Mouse (Mus musculus): ENCODE data around the gene Ccdc154. TPM values are rescaled to one million over a fixed set of nuclear protein-coding genes. Genes with fewer than 3 reads are reported as not detected.

Ccdc154 gene
- polyA plus RNA-seq, 1 experiment from 2014 or later: 0.19 TPM

DNA sequence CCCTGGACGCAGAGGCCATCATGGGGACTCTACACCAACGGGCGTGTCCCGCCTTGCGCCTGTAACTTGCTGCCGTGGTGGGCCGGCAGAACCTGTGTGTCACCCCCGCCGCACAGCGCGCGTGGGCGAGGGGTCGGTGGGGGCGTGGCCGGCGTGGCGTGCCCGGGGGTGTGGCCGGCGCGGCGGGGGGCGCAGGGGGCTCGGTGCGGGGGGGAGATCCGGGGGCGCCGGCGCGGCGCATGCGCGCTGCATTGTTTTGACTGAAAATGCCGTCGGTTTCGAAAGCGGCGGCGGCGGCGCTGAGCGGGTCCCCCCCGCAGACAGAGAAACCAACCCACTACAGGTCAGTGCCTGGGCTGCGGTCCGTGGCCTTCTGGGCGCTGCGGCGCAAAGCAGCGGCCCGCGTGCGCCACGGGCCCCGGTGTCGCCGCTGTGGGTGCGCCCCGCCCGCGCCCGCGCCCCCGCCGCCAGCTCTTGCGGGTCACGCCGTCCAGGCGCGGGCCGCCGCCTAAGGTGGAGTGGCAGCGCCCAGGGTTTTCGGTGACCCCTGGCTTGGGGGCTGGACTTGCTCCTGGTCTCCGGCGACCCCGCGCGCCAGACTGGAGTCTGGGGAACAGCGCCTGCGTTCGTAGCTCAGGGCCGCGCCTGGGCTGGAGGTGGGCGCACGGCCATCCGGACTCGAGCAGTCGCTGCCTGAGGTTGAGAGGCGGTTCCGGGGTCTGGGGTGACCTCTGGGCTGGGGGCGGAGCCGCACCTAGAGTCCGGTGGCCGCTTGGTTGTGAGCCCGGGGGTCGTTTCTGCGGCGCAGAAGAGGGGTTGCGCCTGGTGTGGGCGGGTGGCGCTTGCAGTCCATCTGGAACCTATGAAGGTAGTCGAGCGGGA is 26.1 kb downstream of the Ccdc154 start, which contains the start of gene Unkl:
Gene Unkl (plus strand): TSS at position 248 of the 882 bp plus-strand sequence.
- under 1% methylated on average over 103 of the region's 104 CpGs for WGBS
- ATAC-seq: peak; percentile 52
- Histone ChIP-seq H3K9ac (peak within 1 kb of the TSS; percentile 88), H3K9me3 (no peaks in the 10 kb centered on the region), H3K36me3 (0 out of 2 replicates have a peak, but pooled peaks cover 2% of the 10 kb centered on the region), H3K27ac (peak within 1 kb of the TSS; percentile 79), H3K4me1 (replicated peaks) (peaks cover 15% of the 10 kb centered on the region), H3K27me3 (replicated peaks) (no peaks in the 10 kb centered on the region), H3K4me2 (replicated peaks) (peak within 1 kb of the TSS; percentile 84), H3K4me3 (replicated peaks) (peak within 1 kb of the TSS; percentile 83)

DNA sequence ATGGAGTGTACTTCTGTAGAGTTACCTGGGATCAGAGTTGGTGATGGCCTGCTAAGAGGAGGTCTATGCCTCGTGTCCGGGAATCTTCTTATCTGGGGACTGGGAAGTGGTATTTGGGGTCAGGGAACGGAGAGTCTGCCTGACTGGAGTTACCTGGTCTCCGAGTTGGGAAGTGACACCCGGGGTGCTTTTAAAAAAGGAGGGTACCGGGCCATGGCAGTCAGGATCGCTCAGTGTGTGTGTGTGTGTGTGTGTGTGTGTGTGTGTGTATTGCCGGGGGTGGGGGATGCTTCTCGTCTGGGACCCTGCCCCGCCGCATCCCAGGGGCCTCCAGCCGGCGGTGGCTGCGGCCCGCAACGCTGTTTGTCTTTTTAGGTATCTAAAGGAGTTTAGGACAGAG is 26.8 kb downstream of the Ccdc154 start:
- no peak for ATAC-seq
- Histone ChIP-seq H3K9me3 (no peaks in the 10 kb centered on the region), H3K36me3 (0 out of 2 replicates have a peak, but pooled peaks cover 2% of the 10 kb centered on the region), H3K4me2 (replicated peaks) (peak overlapping the region; percentile 84), H3K4me3 (replicated peaks) (peak overlapping the region; percentile 83), H3K4me1 (replicated peaks) (peaks cover 14% of the 10 kb centered on the region), H3K9ac (peak overlapping the region; percentile 88), H3K27me3 (replicated peaks) (no peaks in the 10 kb centered on the region), H3K27ac (no peak overlapping the region)
- WGBS: under 1% methylated on average over 16 of the region's 16 CpGs

DNA sequence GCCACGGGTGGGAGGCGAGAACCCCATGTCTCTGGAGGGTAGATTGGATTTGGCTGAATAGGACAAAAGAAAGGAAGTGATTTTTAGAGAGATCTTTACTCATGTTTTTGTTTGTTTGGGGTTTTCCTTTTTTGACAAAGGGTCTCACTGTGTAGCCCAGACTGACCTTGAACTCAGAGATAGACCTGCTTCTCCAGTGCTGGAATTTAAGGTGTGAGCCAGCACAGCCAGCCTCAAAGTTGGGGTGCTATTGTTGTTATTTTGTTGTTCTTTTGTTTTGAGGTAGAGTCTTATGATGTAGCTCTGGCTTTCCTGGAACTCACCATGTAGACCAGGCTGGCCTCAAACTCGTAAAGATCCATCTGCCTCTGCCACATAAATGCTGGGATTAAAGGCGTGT is 40.1 kb downstream of the Ccdc154 start:
- no peak overlapping the region for H3K9ac ChIP-seq
- no peaks in the 10 kb centered on the region for H3K27me3 ChIP-seq (replicated peaks)
- WGBS: 90% methylated on average over 4 of the region's 4 CpGs
- no peak overlapping the region for H3K4me2 ChIP-seq (replicated peaks)
- no peak overlapping the region for H3K27ac ChIP-seq
- no peaks in the 10 kb centered on the region for H3K9me3 ChIP-seq
- peaks cover 26% of the 10 kb centered on the region for H3K36me3 ChIP-seq
- no peak for ATAC-seq
- no peaks in the 10 kb centered on the region for H3K4me1 ChIP-seq (replicated peaks)
- no peak overlapping the region for H3K4me3 ChIP-seq (replicated peaks)

DNA sequence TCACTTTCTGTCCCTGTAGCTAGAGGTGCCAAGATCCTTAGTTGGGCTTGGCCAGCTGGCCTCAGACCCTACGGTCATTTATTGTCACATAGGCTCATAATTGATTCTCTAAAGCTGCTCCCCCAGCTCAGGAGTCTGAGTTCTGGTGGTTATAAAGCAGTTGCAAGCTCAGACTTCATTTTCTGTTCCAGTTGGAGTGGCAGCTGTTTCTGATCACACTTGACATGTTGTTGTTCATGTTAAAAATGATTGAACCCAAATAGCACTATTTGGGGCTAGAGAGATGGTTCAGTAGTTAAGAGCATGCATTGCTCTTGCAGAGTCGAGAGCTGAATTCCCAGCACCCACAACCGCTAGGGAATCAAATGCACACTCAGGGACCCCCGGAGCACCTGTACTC is 47.7 kb downstream of the Ccdc154 start:
- Histone ChIP-seq H3K36me3 (peaks cover 30% of the 10 kb centered on the region), H3K4me2 (replicated peaks) (no peak overlapping the region)
- ATAC-seq: no peak

GRCm38 (mm10) chr17:25210680-25211466 is 48.6 kb downstream of the Ccdc154 start:
- H3K4me3 ChIP-seq (replicated peaks): no peak overlapping the region
- H3K27ac ChIP-seq: no peak overlapping the region
- H3K27me3 ChIP-seq (replicated peaks): no peaks in the 10 kb centered on the region
- no peaks in the 10 kb centered on the region for H3K9me3 ChIP-seq
- H3K36me3 ChIP-seq: peaks cover 26% of the 10 kb centered on the region
- no peak for ATAC-seq
- H3K4me1 ChIP-seq (replicated peaks): no peaks in the 10 kb centered on the region
- WGBS: 82% methylated on average over 15 of the region's 15 CpGs
- H3K4me2 ChIP-seq (replicated peaks): no peak overlapping the region
- H3K9ac ChIP-seq: no peak overlapping the region

More for the DNA sequence above, 47.7 kb downstream of the Ccdc154 start:
- H3K4me1 ChIP-seq (replicated peaks): no peaks in the 10 kb centered on the region
- H3K9me3 ChIP-seq: no peaks in the 10 kb centered on the region
- no peaks in the 10 kb centered on the region for H3K27me3 ChIP-seq (replicated peaks)
- H3K4me3 ChIP-seq (replicated peaks): no peak overlapping the region
- no peak overlapping the region for H3K27ac ChIP-seq
- no peak overlapping the region for H3K9ac ChIP-seq
- WGBS: 84% methylated on average over 4 of the region's 4 CpGs

GRCm38 (mm10) chr17:25211705-25212104 is 49.4 kb downstream of the Ccdc154 start:
- no peak for ATAC-seq
- Histone ChIP-seq H3K27me3 (replicated peaks) (no peaks in the 10 kb centered on the region), H3K36me3 (peaks cover 23% of the 10 kb centered on the region), H3K9me3 (no peaks in the 10 kb centered on the region), H3K4me1 (replicated peaks) (no peaks in the 10 kb centered on the region), H3K4me3 (replicated peaks) (no peak overlapping the region), H3K4me2 (replicated peaks) (no peak overlapping the region), H3K27ac (no peak overlapping the region), H3K9ac (no peak overlapping the region)
- WGBS: 85% methylated on average over 4 of the region's 4 CpGs

- Histone ChIP-seq H3K9me3 (no peaks in the 10 kb centered on the region), H3K4me2 (replicated peaks) (no peak overlapping the region), H3K4me3 (replicated peaks) (no peak overlapping the region), H3K27me3 (replicated peaks) (no peaks in the 10 kb centered on the region), H3K27ac (no peak overlapping the region), H3K9ac (no peak overlapping the region), H3K36me3 (peaks cover 9% of the 10 kb centered on the region), H3K4me1 (replicated peaks) (no peaks in the 10 kb centered on the region)
- no peak for ATAC-seq
- WGBS: 79% methylated on average over 3 of the region's 3 CpGs
Measured at GRCm38 (mm10) chr17:25215431-25215830, 53.2 kb downstream of the Ccdc154 start.

- Histone ChIP-seq H3K36me3 (peaks cover 6% of the 10 kb centered on the region; the same call in 1 of the 2 replicates), H3K9ac (no peak overlapping the region), H3K4me2 (replicated peaks) (no peak overlapping the region), H3K4me3 (replicated peaks) (no peak overlapping the region), H3K27me3 (replicated peaks) (no peaks in the 10 kb centered on the region), H3K27ac (no peak overlapping the region), H3K4me1 (replicated peaks) (peaks cover 6% of the 10 kb centered on the region), H3K9me3 (no peaks in the 10 kb centered on the region)
- ATAC-seq: no peak
- WGBS: 91% methylated on average over 9 of the region's 9 CpGs
Measured at GRCm38 (mm10) chr17:25218967-25219366, 56.7 kb downstream of the Ccdc154 start.

DNA sequence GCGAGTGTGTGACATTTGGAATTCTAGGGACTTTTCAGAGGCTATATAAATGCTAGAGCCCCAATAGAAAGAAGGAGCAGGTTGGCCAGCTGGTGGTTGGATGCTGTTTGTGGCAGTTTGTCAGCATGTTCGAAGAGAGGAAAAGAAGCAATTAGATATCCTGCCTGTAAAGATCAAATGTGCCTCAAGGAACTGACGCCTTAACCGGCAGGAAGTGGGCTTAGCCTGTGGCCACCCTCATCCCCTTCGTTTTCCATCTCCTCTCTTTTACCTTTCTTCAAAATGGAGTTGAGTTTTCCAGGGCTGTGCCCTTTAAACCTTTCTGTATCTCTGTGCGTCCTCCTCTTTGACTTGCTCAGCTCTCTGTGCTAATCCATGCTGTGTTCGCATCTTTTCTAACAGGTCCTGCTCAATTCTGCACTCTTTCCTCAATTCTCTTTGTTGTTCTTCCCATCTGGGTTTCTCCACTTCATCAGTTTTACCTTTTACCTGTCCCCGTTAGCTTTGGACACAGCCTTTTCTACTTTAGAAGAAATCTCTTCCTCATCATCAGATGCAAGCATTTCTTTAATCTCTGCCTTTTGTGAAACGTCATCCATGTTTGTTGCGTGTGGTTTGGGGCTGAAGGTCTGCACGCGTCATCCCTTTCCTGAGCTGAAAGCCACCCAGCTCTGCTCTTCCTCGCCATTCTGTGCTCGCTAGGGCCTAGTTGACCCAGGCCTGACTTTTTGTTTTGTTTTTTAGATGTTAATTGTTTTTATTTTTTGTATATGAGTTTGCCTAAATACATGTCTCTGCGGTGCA is 57.4 kb downstream of the Ccdc154 start:
- Histone ChIP-seq H3K27me3 (replicated peaks) (no peaks in the 10 kb centered on the region), H3K9ac (no peak overlapping the region), H3K27ac (no peak overlapping the region), H3K4me1 (replicated peaks) (peaks cover 6% of the 10 kb centered on the region), H3K4me3 (replicated peaks) (no peak overlapping the region), H3K36me3 (0 out of 2 replicates have a peak, but pooled peaks cover 6% of the 10 kb centered on the region), H3K4me2 (replicated peaks) (no peak overlapping the region), H3K9me3 (no peaks in the 10 kb centered on the region)
- ATAC-seq: no peak
- 91% methylated on average over 15 of the region's 15 CpGs for WGBS

DNA sequence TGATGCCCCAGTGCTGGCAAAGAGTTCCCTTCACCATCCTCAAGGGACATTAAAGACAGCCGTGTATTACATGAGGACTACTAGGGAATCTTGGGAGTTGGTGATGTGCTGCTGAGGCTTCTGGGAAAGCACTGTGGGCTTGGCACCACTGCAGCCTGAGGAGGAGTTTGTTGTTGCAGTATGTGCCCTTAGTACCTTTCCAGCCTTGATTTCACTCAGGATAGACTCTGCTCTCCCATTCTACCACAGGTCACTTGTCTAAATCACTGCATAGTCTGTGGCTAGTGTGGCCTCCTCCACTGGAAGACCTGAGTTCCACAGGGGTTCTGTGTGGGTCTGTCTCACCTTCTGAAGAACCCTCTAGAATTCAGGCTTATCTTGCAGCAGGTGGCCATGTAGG is 58.5 kb downstream of the Ccdc154 start:
- WGBS: 88% methylated on average over 1 of the region's 1 CpGs
- Histone ChIP-seq H3K9ac (no peak overlapping the region), H3K36me3 (0 out of 2 replicates have a peak, but pooled peaks cover 2% of the 10 kb centered on the region), H3K27me3 (replicated peaks) (no peaks in the 10 kb centered on the region), H3K4me3 (replicated peaks) (no peak overlapping the region), H3K4me1 (replicated peaks) (peaks cover 6% of the 10 kb centered on the region), H3K9me3 (no peaks in the 10 kb centered on the region), H3K27ac (no peak overlapping the region), H3K4me2 (replicated peaks) (no peak overlapping the region)
- no peak for ATAC-seq
